Mouse (Mus musculus) layer of hippocampus, adult 18-20 months (tissue): ENCODE measurements around the gene Glyatl3. TPM values are rescaled to one million over a fixed set of nuclear protein-coding genes. Genes with fewer than 3 reads are reported as not detected.

ENCODE experiments used
- DNase-seq, 2 experiments: peaks; one replicate each; pipeline ENCODE4 v3.0.0; 2022; ENCODE audit warnings: low spot score in 2 of 2
- total RNA-seq, 2 experiments: library from RNA; stranded (reverse); gene quantifications; 2 replicates each; pipeline ENCODE4 v1.2.3; 2021

Glyatl3 gene
- total RNA-seq, 2 experiments from 2014 or later = not detected

DNA sequence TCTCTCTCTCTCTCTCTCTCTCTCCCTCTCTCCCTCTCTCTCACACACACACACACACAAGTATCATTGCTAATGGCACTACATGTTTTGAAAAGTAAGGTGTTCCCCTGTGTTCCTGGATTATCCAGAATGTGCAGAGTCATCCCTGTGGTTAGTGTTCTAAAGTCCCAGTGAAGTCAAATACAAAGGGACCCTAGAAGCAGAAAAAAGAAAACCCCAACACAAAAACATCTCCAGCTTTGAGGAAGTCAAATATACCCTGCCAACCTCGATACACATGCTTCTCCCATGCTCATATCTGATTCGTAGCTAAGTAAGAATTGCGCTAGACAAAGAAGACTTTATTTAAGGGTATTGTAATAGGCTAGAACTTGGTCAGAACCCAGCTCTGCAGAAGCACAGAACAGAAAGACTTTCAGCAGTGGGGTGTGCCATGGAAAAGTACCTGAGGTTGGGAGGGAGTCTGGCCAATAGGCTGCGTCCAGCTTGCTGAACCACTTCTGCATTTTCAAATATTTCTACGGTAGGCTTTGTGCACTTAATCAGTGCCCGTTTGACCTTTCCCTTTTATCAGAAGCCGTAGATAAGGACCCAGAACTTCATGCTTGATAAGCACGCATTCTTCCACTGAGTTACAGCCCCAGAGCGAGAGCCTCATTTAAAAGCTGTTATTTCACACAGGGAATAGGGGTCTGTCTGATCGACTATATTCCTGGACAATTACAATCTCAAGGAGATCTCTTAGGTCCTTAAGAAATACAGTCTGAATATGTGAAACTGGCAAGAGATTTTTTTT, 45.0 kb downstream of the Glyatl3 start:
- DNase-seq = no peak

DNA sequence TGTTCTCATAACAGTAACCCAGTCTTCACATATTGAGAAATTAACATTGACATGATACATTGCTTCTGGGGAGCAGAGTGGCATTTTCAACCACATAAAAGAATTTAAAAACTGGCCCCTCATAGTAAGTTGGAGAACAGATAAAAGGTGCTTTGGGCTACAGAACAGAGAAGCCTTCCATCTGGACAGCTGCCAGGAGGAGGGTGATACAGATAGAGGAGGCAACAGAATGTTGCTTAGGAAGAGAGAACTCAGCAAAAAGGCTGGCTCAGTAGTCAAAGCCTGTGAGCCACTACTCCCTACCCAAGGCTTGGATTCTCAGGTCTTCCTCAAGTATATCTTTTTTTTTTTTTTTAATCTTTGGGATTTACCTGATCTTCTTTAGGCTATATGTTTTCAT, 59.1 kb downstream of the Glyatl3 start:
- no peak for DNase-seq

Other genes starting within 250 kb of the Glyatl3 start
- not detected for gene Esp1, start 187.2 kb downstream of the Glyatl3 start, total RNA-seq
- gene Crisp2, start 107.3 kb downstream of the Glyatl3 start, total RNA-seq = not detected
- gene Rhag, start 103.2 kb downstream of the Glyatl3 start, total RNA-seq = not detected
- not detected for gene 9130008F23Rik, start 33.8 kb downstream of the Glyatl3 start, total RNA-seq
- gene Mut, start 20.3 kb upstream of the Glyatl3 start, total RNA-seq = 10 to 100 TPM; 46.8 to 56.4 TPM
- 1 to 10 TPM; 2.9 to 3.3 TPM for gene Cenpq, start 20.7 kb upstream of the Glyatl3 start, total RNA-seq